In the genomic region with DNA sequence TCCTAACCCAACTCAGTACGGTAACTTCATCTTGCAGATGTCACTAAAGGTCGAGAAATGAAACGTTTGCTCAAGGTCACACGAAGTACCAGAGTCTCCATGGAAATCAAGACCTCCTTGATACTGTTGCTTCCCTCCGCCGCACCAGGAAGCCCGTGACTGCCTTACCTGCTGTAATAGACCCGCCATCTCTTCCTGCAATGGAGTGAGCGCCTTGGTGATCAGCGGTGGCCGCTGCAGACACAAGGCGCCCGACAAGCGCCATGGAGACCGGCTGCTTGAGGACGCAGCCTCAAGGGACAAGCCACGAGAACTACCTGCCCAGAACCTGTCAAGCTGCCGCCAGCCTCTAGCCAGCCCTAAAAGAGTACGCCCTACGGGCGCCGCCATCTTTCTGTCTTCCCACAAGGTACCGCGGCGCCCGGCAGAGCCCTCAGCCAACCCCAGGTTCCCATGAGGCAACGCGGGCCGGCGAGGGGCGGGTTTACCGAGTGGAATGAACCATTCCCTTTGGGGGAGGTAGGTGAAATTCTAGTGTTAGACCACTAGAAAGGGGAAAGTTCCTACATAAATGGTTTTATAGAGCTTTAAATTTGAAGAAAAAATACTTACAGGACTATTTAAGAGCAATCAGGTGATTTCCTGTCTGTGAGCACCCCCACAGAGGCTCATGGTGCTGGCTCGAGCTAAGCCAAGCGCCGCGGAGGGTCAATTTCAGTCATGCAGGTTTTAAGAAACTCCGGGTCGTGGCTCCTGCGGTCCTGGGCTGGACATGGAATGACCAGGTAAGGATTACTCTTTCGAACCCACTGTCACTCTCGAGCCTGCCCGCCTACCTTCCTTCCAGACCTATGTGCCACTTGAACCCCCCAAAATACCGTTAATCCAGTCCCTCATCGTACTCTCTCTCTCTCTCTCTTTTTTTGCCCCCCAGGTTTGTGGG, we compare ENCODE assay signal across 7 mouse cellular contexts. TPM values are rescaled to one million over a fixed set of nuclear protein-coding genes. Genes with fewer than 3 reads are reported as not detected.
DNase-seq lines count a peak whose midpoint lies in the region; ATAC-seq lines count a peak whose summit lies in the region.

A gene (plus strand): TSS at position 481 of the 943 bp plus-strand sequence.
A gene (minus strand): TSS at position 893 of the 943 bp plus-strand sequence.

- no peaks in the 10 kb centered on the region; the same call in 1 of the 2 replicates for H3K36me3 ChIP-seq in embryonic facial prominence, embryonic 11.5 days (replicated peaks; ENCODE audit: control insufficient read depth, insufficient read depth, low read depth, low read length)
- peaks cover 8% of the 10 kb centered on the region for H3K36me3 ChIP-seq in limb, embryonic 11.5 days (ENCODE audit: control insufficient read depth, insufficient read depth, low read length)
- peaks cover 37% of the 10 kb centered on the region for H3K36me3 ChIP-seq in midbrain, embryonic 14.5 days (ENCODE audit: control insufficient read depth, insufficient read depth, low read length)

- H3K4me3 ChIP-seq in embryonic facial prominence, embryonic 11.5 days (ENCODE audit: low read depth, low read length), result peak within 1 kb of the TSS; percentile 88
- H3K4me3 ChIP-seq in limb, embryonic 11.5 days (ENCODE audit: low read depth, low read length), result peak within 1 kb of the TSS; percentile 88
- H3K4me3 ChIP-seq in midbrain, embryonic 14.5 days (replicated peaks; ENCODE audit: low read depth, low read length), result peak within 1 kb of the TSS; percentile 83

- no peaks in the 10 kb centered on the region for H3K27me3 ChIP-seq in embryonic facial prominence, embryonic 11.5 days (ENCODE audit: control insufficient read depth, insufficient read depth, low read length)
- H3K27me3 ChIP-seq in limb, embryonic 11.5 days (ENCODE audit: control insufficient read depth, insufficient read depth, low read length), result no peaks in the 10 kb centered on the region
- no peaks in the 10 kb centered on the region for H3K27me3 ChIP-seq in midbrain, embryonic 14.5 days (ENCODE audit: control insufficient read depth, insufficient read depth, low read length)

- peak; percentile 94 for DNase-seq in adrenal gland, postnatal 14 days
- DNase-seq in embryonic facial prominence, embryonic 11.5 days (ENCODE audit: low spot score), result peak; percentile 93
- DNase-seq in heart, adult 11 months, result peak; percentile 98
- peak; percentile 87 for DNase-seq in kidney, adult 18-20 months
- peak; percentile 91 for DNase-seq in limb, embryonic 11.5 days (ENCODE audit: low spot score)
- DNase-seq in midbrain, embryonic 14.5 days, result peak; percentile 96
- DNase-seq in spleen, adult 18-20 months, result peak; percentile 74 to 83

- under 1% methylated on average over 44 of the region's 44 CpGs for WGBS in embryonic facial prominence, embryonic 11.5 days
- WGBS in limb, embryonic 11.5 days, result under 1% methylated on average over 44 of the region's 44 CpGs
- under 1% methylated on average over 44 of the region's 44 CpGs for WGBS in midbrain, embryonic 14.5 days

- H3K9me3 ChIP-seq in embryonic facial prominence, embryonic 11.5 days (replicated peaks; ENCODE audit: control insufficient read depth, low read length), result no peaks in the 10 kb centered on the region
- H3K9me3 ChIP-seq in limb, embryonic 11.5 days (ENCODE audit: control insufficient read depth, low read length), result no peaks in the 10 kb centered on the region
- H3K9me3 ChIP-seq in midbrain, embryonic 14.5 days (ENCODE audit: control insufficient read depth, low read length), result no peaks in the 10 kb centered on the region

- ATAC-seq in embryonic facial prominence, embryonic 11.5 days (replicated peaks; ENCODE audit: insufficient number of reproducible peaks, low FRiP score, low TSS enrichment, low read depth), result peak; percentile 98
- ATAC-seq in limb, embryonic 11.5 days (ENCODE audit: insufficient number of reproducible peaks, low FRiP score, low TSS enrichment, low read depth), result peak; percentile 95
- ATAC-seq in midbrain, embryonic 14.5 days (ENCODE audit: low FRiP score, low TSS enrichment), result peak; percentile 97

- peak within 1 kb of the TSS; percentile 63 for H3K4me2 ChIP-seq in embryonic facial prominence, embryonic 11.5 days (ENCODE audit: low read depth, low read length)
- peak within 1 kb of the TSS; percentile 69 for H3K4me2 ChIP-seq in limb, embryonic 11.5 days (ENCODE audit: low read depth, severe bottlenecking)
- peak within 1 kb of the TSS; percentile 71 for H3K4me2 ChIP-seq in midbrain, embryonic 14.5 days (ENCODE audit: low read length)

- peak within 1 kb of the TSS; percentile 73 for H3K9ac ChIP-seq in embryonic facial prominence, embryonic 11.5 days (replicated peaks; ENCODE audit: low read length)
- peak within 1 kb of the TSS; percentile 63 for H3K9ac ChIP-seq in limb, embryonic 11.5 days (ENCODE audit: low read length)
- H3K9ac ChIP-seq in midbrain, embryonic 14.5 days (replicated peaks; ENCODE audit: low read length), result peak within 1 kb of the TSS; percentile 70

- no peaks in the 10 kb centered on the region for H3K4me1 ChIP-seq in embryonic facial prominence, embryonic 11.5 days (ENCODE audit: control insufficient read depth, insufficient read depth, low read length)
- no peaks in the 10 kb centered on the region; the same call in 1 of the 2 replicates for H3K4me1 ChIP-seq in limb, embryonic 11.5 days (ENCODE audit: control insufficient read depth, insufficient read depth, low read length)
- peaks cover 10% of the 10 kb centered on the region for H3K4me1 ChIP-seq in midbrain, embryonic 14.5 days (ENCODE audit: control insufficient read depth, insufficient read depth, low read length)

- no peak within 1 kb of the TSS for H3K27ac ChIP-seq in embryonic facial prominence, embryonic 11.5 days (replicated peaks; ENCODE audit: low read depth, low read length)
- no peak within 1 kb of the TSS for H3K27ac ChIP-seq in limb, embryonic 11.5 days (replicated peaks; ENCODE audit: low read depth, low read length)
- peak within 1 kb of the TSS; percentile 60 for H3K27ac ChIP-seq in midbrain, embryonic 14.5 days (replicated peaks; ENCODE audit: low read depth, low read length)

RNA-seq across cellular contexts. Expression of the first gene that starts in this region (rescaled TPM):
- total RNA-seq in adrenal gland, postnatal 14 days (2021), result 85.6 and 91.2 TPM in 2 replicates
- 82.8 and 85.7 TPM in 2 replicates for polyA plus RNA-seq in embryonic facial prominence, embryonic 11.5 days (2014; fragmentation: Nextera tagmentation; extraction: Ambion mirVana)
- 84.7 and 93.2 TPM in 2 replicates for polyA plus RNA-seq in limb, embryonic 11.5 days (2014; fragmentation: Nextera tagmentation; extraction: Ambion mirVana)
- polyA plus RNA-seq in midbrain, embryonic 14.5 days (2014; fragmentation: Nextera tagmentation; extraction: Ambion mirVana), result 64.0 and 74.8 TPM in 2 replicates

RNA-seq across cellular contexts. Expression of the second gene that starts in this region (rescaled TPM):
- 40.3 and 47.7 TPM in 2 replicates for total RNA-seq in adrenal gland, postnatal 14 days (2021)
- 77.3 and 80.7 TPM in 2 replicates for polyA plus RNA-seq in embryonic facial prominence, embryonic 11.5 days (2014; fragmentation: Nextera tagmentation; extraction: Ambion mirVana)
- polyA plus RNA-seq in limb, embryonic 11.5 days (2014; fragmentation: Nextera tagmentation; extraction: Ambion mirVana), result 78.7 and 80.3 TPM in 2 replicates
- 55.9 and 60.6 TPM in 2 replicates for polyA plus RNA-seq in midbrain, embryonic 14.5 days (2014; fragmentation: Nextera tagmentation; extraction: Ambion mirVana)
